Mouse (Mus musculus) forebrain, embryonic 11.5 days (tissue): ENCODE results near the gene Ciapin1. TPM values are rescaled to one million over a fixed set of nuclear protein-coding genes. Genes with fewer than 3 reads are reported as not detected.

Source experiments
- ATAC-seq: fragments of 200-750 bp; cut with Nextera tagmentation; replicated peaks from 2 replicates; pipeline ENCODE4 v1.8.0; 2017; ENCODE audit warnings: moderate TSS enrichment; ENCODE audit not compliant: low FRiP score
- DNase-seq: peaks from one replicate; pipeline ENCODE4 v3.0.0-alpha.2; 2017; ENCODE audit warnings: low spot score
- H3K27ac ChIP-seq: fragments of 300-500 bp; sonication (generic); 2 replicates; pipeline ENCODE4 v1.5.1; 2014; ENCODE audit warnings: low read depth, low read length
- H3K27me3 ChIP-seq: fragments of 300-500 bp; sonication (generic); 2 replicates; pipeline ENCODE4 v1.6.1; 2014; ENCODE audit warnings: mild to moderate bottlenecking, low read length, mixed read lengths; ENCODE audit not compliant: control insufficient read depth, insufficient read depth
- H3K36me3 ChIP-seq: fragments of 300-500 bp; sonication (generic); 2 replicates; pipeline ENCODE4 v1.6.1; 2014; ENCODE audit warnings: mild to moderate bottlenecking, low read length, moderate library complexity, mixed read lengths; ENCODE audit not compliant: control insufficient read depth, insufficient read depth
- H3K4me1 ChIP-seq: fragments of 300-500 bp; sonication (generic); replicated peaks from 2 replicates; pipeline ENCODE4 v1.6.1; 2014; ENCODE audit warnings: low read length, mixed read lengths; ENCODE audit not compliant: control insufficient read depth, insufficient read depth
- H3K4me2 ChIP-seq: fragments of 300-500 bp; sonication (generic); 2 replicates; pipeline ENCODE4 v1.6.1; 2014; ENCODE audit warnings: low read depth, mild to moderate bottlenecking, low read length, moderate library complexity, mixed read lengths; ENCODE audit not compliant: severe bottlenecking
- H3K4me3 ChIP-seq: fragments of 300-500 bp; sonication (generic); 2 replicates; pipeline ENCODE4 v1.5.1; 2014; ENCODE audit warnings: low read depth, low read length
- H3K9ac ChIP-seq: fragments of 300-500 bp; sonication (generic); 2 replicates; pipeline ENCODE4 v1.6.1; 2014; ENCODE audit warnings: low read length
- H3K9me3 ChIP-seq: fragments of 300-500 bp; sonication (generic); 2 replicates; pipeline ENCODE4 v1.6.1; 2016; ENCODE audit warnings: low read length, mixed read lengths; ENCODE audit not compliant: control insufficient read depth
- WGBS: fragments of 180-500 bp; shearing (Covaris S2); extraction: QIAGEN DNeasy Blood & Tissue Kit; methylation state at CpG from one replicate; pipeline ENCODE4 v1.1.7; 2014; 5-methylcytosine and 5-hydroxymethylcytosine counted together
- polyA plus RNA-seq: library from polyadenylated mRNA; unstranded; fragments of >200 nt; fragmentation: Nextera tagmentation; extraction: Ambion mirVana; gene quantifications from 2 replicates; pipeline ENCODE4 v1.2.1, GENCODE M21; 2014

Gene Ciapin1
- polyA plus RNA-seq, 1 experiment from 2014 or later = 144 TPM

DNA sequence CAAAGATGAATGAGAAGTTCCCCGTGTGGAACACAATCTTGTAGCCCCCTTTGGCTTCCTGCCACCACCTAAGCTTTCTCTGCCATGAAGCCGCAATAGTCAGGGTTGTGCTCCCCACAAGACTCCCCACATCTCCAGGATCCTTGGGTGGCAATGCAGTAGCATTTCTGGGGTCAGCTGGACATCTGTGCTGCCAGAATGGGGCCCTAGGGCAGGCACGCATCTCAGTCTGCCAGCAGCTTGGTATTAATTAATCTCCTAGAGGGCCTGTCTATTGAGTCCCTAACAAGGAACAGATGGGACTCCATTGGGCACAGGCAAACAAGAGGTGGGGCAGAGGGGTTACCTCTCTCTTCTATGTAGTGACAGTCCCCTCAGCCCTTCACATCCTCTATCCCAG is 34.0 kb upstream of the Ciapin1 start:
- WGBS = 43% methylated on average over 3 of the region's 3 CpGs
- peaks cover 15% of the 10 kb centered on the region for H3K27me3 ChIP-seq
- peaks cover 22% of the 10 kb centered on the region; the same call in 1 of the 2 replicates for H3K4me1 ChIP-seq
- H3K4me2 ChIP-seq = no peak overlapping the region
- ATAC-seq = no peak
- no peaks in the 10 kb centered on the region for H3K36me3 ChIP-seq
- H3K4me3 ChIP-seq = no peak overlapping the region
- H3K9ac ChIP-seq = 0 out of 2 replicates have a peak overlapping the region, but pooled peaks have one; percentile 27
- DNase-seq = peak; percentile 61
- H3K9me3 ChIP-seq = no peaks in the 10 kb centered on the region
- peak overlapping the region; percentile 31; the same call in 1 of the 2 replicates for H3K27ac ChIP-seq

DNA sequence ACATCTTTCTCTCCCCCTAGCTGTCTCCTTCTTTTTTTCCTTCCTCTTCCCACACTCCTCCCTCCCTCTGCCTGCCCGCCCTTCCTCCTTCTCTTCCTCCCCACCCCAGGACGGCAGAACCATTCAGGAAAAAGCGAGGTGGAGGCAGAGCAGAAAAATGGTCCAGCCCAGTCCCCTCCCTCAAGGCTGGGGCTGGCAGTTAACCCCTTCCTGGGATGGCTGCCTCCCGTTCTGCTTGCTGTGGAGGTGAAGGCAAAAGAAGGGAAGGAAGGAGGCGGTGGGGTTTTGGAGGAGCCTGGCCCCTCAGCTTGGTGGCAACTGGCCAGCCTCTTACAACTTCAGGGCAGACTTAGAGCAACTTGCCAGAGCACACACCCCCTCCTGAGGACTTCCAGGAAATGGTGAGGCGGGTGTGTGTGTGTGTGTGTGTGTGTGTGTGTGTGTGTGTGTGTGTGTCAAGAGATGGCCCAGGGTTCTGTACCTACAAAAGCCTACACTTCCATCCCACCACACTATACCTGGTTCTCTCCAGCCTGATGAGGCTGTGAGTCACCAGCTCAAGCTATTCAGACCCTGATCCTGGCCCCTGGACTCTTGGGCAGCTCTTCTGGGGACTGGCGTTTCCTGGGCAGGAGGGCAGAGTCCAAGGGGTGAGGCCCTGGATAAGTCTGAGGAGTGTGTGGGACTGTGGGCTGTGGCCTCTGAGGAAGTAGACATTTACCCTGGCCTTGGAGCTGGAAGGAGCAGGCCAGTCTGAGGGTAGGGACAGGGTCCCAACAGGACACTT is 33.1 kb upstream of the Ciapin1 start:
- 6% methylated on average over 7 of the region's 7 CpGs for WGBS

GRCm38 (mm10) chr8:94870474-94871107 is 32.4 kb upstream of the Ciapin1 start:
- peaks cover 20% of the 10 kb centered on the region; the same call in 1 of the 2 replicates for H3K4me1 ChIP-seq
- H3K9me3 ChIP-seq = no peaks in the 10 kb centered on the region
- ATAC-seq = peak; percentile 9; the same call in 1 of the 2 replicates
- peak overlapping the region; percentile 37 for H3K4me3 ChIP-seq
- H3K36me3 ChIP-seq = no peaks in the 10 kb centered on the region; the same call in 1 of the 2 replicates
- H3K27ac ChIP-seq = no peak overlapping the region
- H3K4me2 ChIP-seq = peak overlapping the region; percentile 76
- peaks cover 14% of the 10 kb centered on the region for H3K27me3 ChIP-seq
- WGBS = 1% methylated on average over 20 of the region's 22 CpGs
- peak overlapping the region; percentile 57 for H3K9ac ChIP-seq
- peak; percentile 58 for DNase-seq

More for the DNA sequence above, 33.1 kb upstream of the Ciapin1 start:
- DNase-seq (peak; percentile 74), ATAC-seq (peak; percentile 59)
- H3K36me3 ChIP-seq = no peaks in the 10 kb centered on the region; the same call in 1 of the 2 replicates
- peaks cover 15% of the 10 kb centered on the region for H3K27me3 ChIP-seq
- H3K4me2 ChIP-seq = peak overlapping the region; percentile 76
- peak overlapping the region; percentile 57 for H3K9ac ChIP-seq
- peak overlapping the region; percentile 37 for H3K4me3 ChIP-seq
- H3K4me1 ChIP-seq = peaks cover 22% of the 10 kb centered on the region; the same call in 1 of the 2 replicates
- 0 out of 2 replicates have a peak overlapping the region, but pooled peaks have one; percentile 31 for H3K27ac ChIP-seq
- H3K9me3 ChIP-seq = no peaks in the 10 kb centered on the region

DNA sequence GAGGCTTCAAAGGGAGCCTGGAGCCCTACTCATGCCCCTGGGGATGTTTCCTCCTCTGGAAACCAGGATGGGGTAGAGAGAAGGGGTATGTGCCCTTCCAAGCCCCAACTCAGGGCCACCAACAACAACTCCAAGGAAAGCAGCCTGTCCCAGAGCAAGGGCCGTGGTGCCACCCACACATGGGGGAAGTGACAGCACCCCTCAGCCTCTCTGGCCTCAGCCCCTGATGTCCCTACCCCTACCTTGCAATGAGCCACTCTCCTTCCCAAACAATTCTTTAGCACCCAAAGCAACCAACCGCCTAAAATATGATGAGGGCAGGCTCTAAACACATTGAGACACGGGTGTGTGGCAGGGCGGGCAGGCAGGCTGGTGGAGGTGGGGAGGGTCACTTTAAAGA is 31.8 kb upstream of the Ciapin1 start:
- Histone ChIP-seq H3K9me3 (no peaks in the 10 kb centered on the region), H3K4me2 (peak overlapping the region; percentile 76), H3K27ac (no peak overlapping the region), H3K27me3 (peaks cover 8% of the 10 kb centered on the region), H3K9ac (no peak overlapping the region; the same call in 1 of the 2 replicates), H3K36me3 (no peaks in the 10 kb centered on the region; the same call in 1 of the 2 replicates), H3K4me1 (peaks cover 16% of the 10 kb centered on the region; the same call in 1 of the 2 replicates), H3K4me3 (peak overlapping the region; percentile 37; the same call in 1 of the 2 replicates)
- ATAC-seq (no peak), DNase-seq (no peak)
- WGBS = 8% methylated on average over 4 of the region's 4 CpGs

DNA sequence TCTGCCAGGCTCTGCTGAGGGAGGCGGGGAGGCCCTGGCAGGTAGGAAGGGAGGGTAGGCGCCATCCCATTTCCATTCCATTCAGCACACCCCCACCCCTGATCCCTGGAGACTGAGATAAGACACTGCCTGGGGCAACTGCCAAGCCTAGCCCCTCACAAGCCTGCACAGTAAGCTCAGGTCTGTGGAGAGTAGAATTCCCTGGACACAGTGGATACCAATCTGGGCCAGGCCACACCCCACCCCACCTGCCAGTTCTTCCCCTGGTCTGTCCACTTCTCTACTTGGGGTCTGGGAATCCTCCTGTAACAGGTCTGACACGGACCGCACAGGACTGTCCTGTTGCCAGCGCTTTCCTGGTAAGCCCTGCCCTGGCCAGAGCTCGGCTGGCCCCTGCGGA is 31.0 kb upstream of the Ciapin1 start:
- no peaks in the 10 kb centered on the region; the same call in 1 of the 2 replicates for H3K36me3 ChIP-seq
- no peaks in the 10 kb centered on the region for H3K9me3 ChIP-seq
- no peak overlapping the region for H3K27ac ChIP-seq
- peaks cover 15% of the 10 kb centered on the region; the same call in 1 of the 2 replicates for H3K4me1 ChIP-seq
- no peak for ATAC-seq
- WGBS = 47% methylated on average over 7 of the region's 7 CpGs
- no peak overlapping the region for H3K4me2 ChIP-seq
- peaks cover 2% of the 10 kb centered on the region; the same call in 1 of the 2 replicates for H3K27me3 ChIP-seq
- no peak overlapping the region; the same call in 1 of the 2 replicates for H3K9ac ChIP-seq
- H3K4me3 ChIP-seq = no peak overlapping the region
- peak; percentile 38 for DNase-seq

GRCm38 (mm10) chr8:94866921-94867320 is 28.8 kb upstream of the Ciapin1 start:
- Histone ChIP-seq H3K9ac (no peak overlapping the region), H3K27ac (no peak overlapping the region), H3K27me3 (no peaks in the 10 kb centered on the region), H3K4me3 (no peak overlapping the region), H3K4me2 (no peak overlapping the region), H3K36me3 (no peaks in the 10 kb centered on the region; the same call in 1 of the 2 replicates), H3K4me1 (peaks cover 13% of the 10 kb centered on the region; the same call in 1 of the 2 replicates), H3K9me3 (no peaks in the 10 kb centered on the region)
- DNase-seq = no peak
- ATAC-seq = no peak
- WGBS = 84% methylated on average over 9 of the region's 9 CpGs

DNA sequence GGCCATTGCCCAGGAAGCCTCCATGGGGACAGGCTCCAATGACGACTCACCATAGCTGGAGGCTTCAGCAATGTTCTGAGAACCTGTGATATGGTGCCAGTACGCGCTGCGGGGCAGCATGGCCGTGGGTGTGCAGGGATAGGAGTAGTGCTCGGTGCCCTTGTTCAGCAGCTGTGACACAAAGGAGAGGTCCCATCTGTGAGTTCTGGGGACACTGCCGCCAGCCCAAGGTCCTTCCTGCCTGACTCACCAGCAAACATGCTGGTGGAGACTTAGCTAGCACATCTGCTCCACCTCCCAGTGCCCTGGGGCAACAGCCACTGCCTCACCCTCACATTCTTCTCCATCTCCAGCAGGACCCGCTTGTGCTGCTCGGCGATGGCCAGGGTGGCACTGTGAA is 27.1 kb upstream of the Ciapin1 start:
- 82% methylated on average over 10 of the region's 10 CpGs for WGBS
- H3K9ac ChIP-seq = no peak overlapping the region
- no peak overlapping the region for H3K4me3 ChIP-seq
- no peaks in the 10 kb centered on the region for H3K27me3 ChIP-seq
- H3K27ac ChIP-seq = no peak overlapping the region
- H3K36me3 ChIP-seq = no peaks in the 10 kb centered on the region; the same call in 1 of the 2 replicates
- DNase-seq (no peak), ATAC-seq (no peak)
- peaks cover 3% of the 10 kb centered on the region; the same call in 1 of the 2 replicates for H3K4me1 ChIP-seq
- no peak overlapping the region for H3K4me2 ChIP-seq
- no peaks in the 10 kb centered on the region for H3K9me3 ChIP-seq

DNA sequence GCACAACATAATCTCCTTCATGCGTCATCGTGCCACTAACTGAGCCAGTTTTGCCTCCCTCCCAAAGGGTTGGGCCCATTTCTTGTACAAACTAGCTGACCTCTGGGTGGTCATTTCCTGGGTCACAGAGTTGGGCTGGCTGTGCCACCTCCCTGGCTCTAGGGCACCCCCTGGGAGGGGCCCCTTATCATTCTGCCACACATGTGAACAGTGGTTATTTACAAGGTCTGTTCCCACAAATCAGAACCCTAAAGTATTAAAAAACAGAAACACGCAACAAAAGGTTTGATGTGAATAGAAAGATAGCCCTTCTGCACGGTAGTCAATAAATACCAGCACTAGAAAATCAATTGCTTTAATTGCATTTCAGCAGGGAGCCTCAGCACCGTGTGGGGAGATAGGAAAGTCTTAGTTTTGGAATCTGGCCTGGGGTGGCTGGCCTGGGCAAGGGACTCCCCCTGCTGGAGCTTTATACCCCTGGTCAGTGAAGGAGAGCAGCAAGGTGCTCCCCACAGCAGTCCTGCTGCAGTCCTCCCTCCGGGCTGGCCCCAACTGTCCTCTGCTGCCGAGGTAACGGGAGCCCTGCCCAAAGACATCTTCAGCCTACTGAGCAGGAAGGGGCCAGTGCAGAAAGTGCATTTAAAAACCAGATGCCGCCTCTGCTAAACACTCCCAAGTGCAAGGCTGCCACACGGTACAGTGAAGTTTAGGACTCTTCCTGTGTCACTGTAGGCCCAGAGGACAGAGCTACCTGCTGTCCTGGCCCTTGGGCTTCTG is 25.9 kb upstream of the Ciapin1 start:
- DNase-seq (no peak), ATAC-seq (no peak)
- no peaks in the 10 kb centered on the region for H3K9me3 ChIP-seq
- 0 out of 2 replicates have a peak, but pooled peaks cover under 1% of the 10 kb centered on the region for H3K4me1 ChIP-seq
- WGBS = 79% methylated on average over 10 of the region's 10 CpGs
- no peaks in the 10 kb centered on the region; the same call in 1 of the 2 replicates for H3K36me3 ChIP-seq
- H3K27ac ChIP-seq = no peak overlapping the region
- H3K4me2 ChIP-seq = no peak overlapping the region
- no peak overlapping the region for H3K9ac ChIP-seq
- H3K27me3 ChIP-seq = no peaks in the 10 kb centered on the region
- no peak overlapping the region for H3K4me3 ChIP-seq
